Mouse (Mus musculus) kidney, postnatal 0 days (tissue): ENCODE results near the gene Pdss2. TPM values are rescaled to one million over a fixed set of nuclear protein-coding genes. Genes with fewer than 3 reads are reported as not detected.

Experiments
- ATAC-seq: fragments of 200-750 bp; cut with Nextera tagmentation; replicated peaks from 2 replicates; pipeline ENCODE4 v1.8.0; 2017; ENCODE audit warnings: low read depth, moderate number of reproducible peaks, moderate TSS enrichment, moderate library complexity; ENCODE audit not compliant: low FRiP score
- DNase-seq: peaks from one replicate; pipeline ENCODE4 v3.0.0-alpha.2; 2016; ENCODE audit warnings: low spot score
- H3K27ac ChIP-seq: fragments of 300-500 bp; sonication (generic); 2 replicates; pipeline ENCODE4 v1.5.1; 2014; ENCODE audit warnings: mild to moderate bottlenecking
- H3K27me3 ChIP-seq: fragments of 300-500 bp; sonication (generic); 2 replicates; pipeline ENCODE4 v1.6.1; 2014; ENCODE audit warnings: low read length, mixed read lengths; ENCODE audit not compliant: insufficient read depth
- H3K36me3 ChIP-seq: fragments of 300-500 bp; sonication (generic); 2 replicates; pipeline ENCODE4 v1.6.1; 2014; ENCODE audit warnings: low read length, mixed read lengths; ENCODE audit not compliant: insufficient read depth
- H3K4me1 ChIP-seq: fragments of 300-500 bp; sonication (generic); replicated peaks from 2 replicates; pipeline ENCODE4 v1.6.1; 2014; ENCODE audit warnings: antibody characterized with exemption, low read length, mixed read lengths; ENCODE audit not compliant: insufficient read depth
- H3K4me2 ChIP-seq: fragments of 300-500 bp; sonication (generic); 2 replicates; pipeline ENCODE4 v1.6.1; 2014; ENCODE audit warnings: mild to moderate bottlenecking, low read length, moderate library complexity, mixed read lengths
- H3K4me3 ChIP-seq: fragments of 300-500 bp; sonication (generic); replicated peaks from 2 replicates; pipeline ENCODE4 v1.5.1; 2014; ENCODE audit warnings: low read depth, low read length
- H3K9ac ChIP-seq: fragments of 300-500 bp; sonication (generic); 2 replicates; pipeline ENCODE4 v1.6.1; 2014; ENCODE audit warnings: low read depth, low read length
- H3K9me3 ChIP-seq: fragments of 300-500 bp; sonication (generic); replicated peaks from 2 replicates; pipeline ENCODE4 v1.6.1; 2016; ENCODE audit warnings: low read length, inconsistent platforms, mixed read lengths
- CTCF ChIP-seq: IDR thresholded peaks from 2 replicates; pipeline ENCODE4 v1.5.1; 2016; ENCODE audit warnings: antibody characterized with exemption, low read depth, mild to moderate bottlenecking, moderate library complexity
- WGBS: fragments of 180-500 bp; shearing (Covaris S2); extraction: QIAGEN DNeasy Blood & Tissue Kit; methylation state at CpG from one replicate; pipeline ENCODE4 v1.1.7; 2014; 5-methylcytosine and 5-hydroxymethylcytosine counted together
- polyA plus RNA-seq: library from polyadenylated mRNA; unstranded; fragments of >200 nt; fragmentation: Nextera tagmentation; extraction: Ambion mirVana; gene quantifications from 2 replicates; pipeline ENCODE4 v1.2.1, GENCODE M21; 2015

Pdss2 gene
- polyA plus RNA-seq, 1 experiment from 2014 or later: 13.7 TPM

GRCm38 (mm10) chr10:43384623-43385022 is 163.3 kb downstream of the Pdss2 start:
- no peaks in the 10 kb centered on the region for H3K4me1 ChIP-seq
- H3K9ac ChIP-seq: no peak overlapping the region
- DNase-seq: no peak
- no peak overlapping the region for H3K27ac ChIP-seq
- H3K27me3 ChIP-seq: no peaks in the 10 kb centered on the region
- H3K36me3 ChIP-seq: no peaks in the 10 kb centered on the region
- WGBS: 75% methylated on average over 5 of the region's 5 CpGs
- no peak for ATAC-seq
- no peak overlapping the region for H3K4me2 ChIP-seq
- no peak for TF ChIP-seq CTCF
- no peaks in the 10 kb centered on the region for H3K9me3 ChIP-seq
- no peak overlapping the region for H3K4me3 ChIP-seq

- no peak overlapping the region for H3K9ac ChIP-seq
- 95% methylated on average over 2 of the region's 2 CpGs for WGBS
- H3K36me3 ChIP-seq: no peaks in the 10 kb centered on the region
- no peaks in the 10 kb centered on the region for H3K27me3 ChIP-seq
- DNase-seq (no peak), ATAC-seq (no peak)
- no peaks in the 10 kb centered on the region for H3K9me3 ChIP-seq
- no peak overlapping the region for H3K27ac ChIP-seq
- H3K4me1 ChIP-seq: no peaks in the 10 kb centered on the region
- no peak overlapping the region for H3K4me2 ChIP-seq
- TF ChIP-seq CTCF: no peak
- no peak overlapping the region for H3K4me3 ChIP-seq
Measured at GRCm38 (mm10) chr10:43392921-43393320, 171.6 kb downstream of the Pdss2 start.

- DNase-seq: no peak
- no peak overlapping the region for H3K9ac ChIP-seq
Measured at GRCm38 (mm10) chr10:43393818-43394217, 172.5 kb downstream of the Pdss2 start.

GRCm38 (mm10) chr10:43395824-43396223 is 174.5 kb downstream of the Pdss2 start:
- DNase-seq: no peak
- no peak overlapping the region for H3K27ac ChIP-seq

More at GRCm38 (mm10) chr10:43393818-43394217, 172.5 kb downstream of the Pdss2 start:
- H3K27me3 ChIP-seq: no peaks in the 10 kb centered on the region
- no peaks in the 10 kb centered on the region for H3K4me1 ChIP-seq
- H3K4me3 ChIP-seq: no peak overlapping the region
- WGBS: 84% methylated on average over 6 of the region's 6 CpGs
- no peak for TF ChIP-seq CTCF
- H3K9me3 ChIP-seq: no peaks in the 10 kb centered on the region
- H3K36me3 ChIP-seq: no peaks in the 10 kb centered on the region
- ATAC-seq: no peak
- H3K4me2 ChIP-seq: no peak overlapping the region
- H3K27ac ChIP-seq: no peak overlapping the region

DNA sequence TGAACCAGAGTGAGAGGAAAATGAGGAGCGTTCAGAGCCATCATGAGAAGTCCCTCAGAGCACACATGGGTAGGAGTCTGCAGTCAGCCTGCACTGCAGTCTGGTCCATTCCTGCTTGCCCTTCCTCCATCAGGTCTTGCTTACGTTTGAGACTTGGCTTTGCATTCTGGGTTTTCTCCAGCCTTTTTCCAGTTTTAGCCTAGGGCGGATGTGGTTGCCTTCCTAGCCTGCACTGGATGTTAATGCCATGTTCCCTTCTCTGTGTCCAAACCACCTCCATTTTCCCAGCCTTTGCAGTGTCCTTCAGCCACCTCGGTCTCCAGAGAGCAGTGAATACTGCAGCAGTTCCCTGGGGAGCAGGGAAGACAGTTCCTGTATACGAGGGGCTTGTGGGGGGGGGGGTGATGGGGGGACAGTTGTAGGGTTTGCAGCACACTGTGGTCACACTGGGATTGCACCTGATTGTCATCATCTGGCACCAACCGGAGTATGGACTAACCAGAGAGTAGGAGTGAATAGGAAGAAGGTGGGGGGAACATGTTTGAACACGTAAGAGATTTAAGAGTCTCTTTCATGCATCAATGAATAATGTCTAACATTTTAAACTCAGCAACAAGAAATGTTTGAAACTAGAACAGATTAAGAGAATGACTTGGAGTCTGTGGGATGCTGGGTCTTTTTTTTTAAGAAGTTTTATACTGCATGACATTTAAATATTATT is 178.5 kb downstream of the Pdss2 start:
- Histone ChIP-seq H3K4me1 (no peaks in the 10 kb centered on the region), H3K9ac (no peak overlapping the region), H3K36me3 (no peaks in the 10 kb centered on the region), H3K27ac (no peak overlapping the region), H3K27me3 (no peaks in the 10 kb centered on the region), H3K4me2 (no peak overlapping the region), H3K9me3 (no peaks in the 10 kb centered on the region), H3K4me3 (no peak overlapping the region)
- ATAC-seq (no peak), DNase-seq (no peak)
- TF ChIP-seq CTCF: no peak
- WGBS: 71% methylated on average over 7 of the region's 7 CpGs

More at GRCm38 (mm10) chr10:43395824-43396223, 174.5 kb downstream of the Pdss2 start:
- no peak for ATAC-seq
- no peak overlapping the region for H3K4me3 ChIP-seq
- no peaks in the 10 kb centered on the region for H3K27me3 ChIP-seq
- no peaks in the 10 kb centered on the region for H3K4me1 ChIP-seq
- H3K9ac ChIP-seq: no peak overlapping the region
- H3K4me2 ChIP-seq: no peak overlapping the region
- 88% methylated on average over 4 of the region's 4 CpGs for whole genome bisulfite sequencing
- TF ChIP-seq CTCF: no peak
- H3K36me3 ChIP-seq: no peaks in the 10 kb centered on the region
- H3K9me3 ChIP-seq: no peaks in the 10 kb centered on the region

DNA sequence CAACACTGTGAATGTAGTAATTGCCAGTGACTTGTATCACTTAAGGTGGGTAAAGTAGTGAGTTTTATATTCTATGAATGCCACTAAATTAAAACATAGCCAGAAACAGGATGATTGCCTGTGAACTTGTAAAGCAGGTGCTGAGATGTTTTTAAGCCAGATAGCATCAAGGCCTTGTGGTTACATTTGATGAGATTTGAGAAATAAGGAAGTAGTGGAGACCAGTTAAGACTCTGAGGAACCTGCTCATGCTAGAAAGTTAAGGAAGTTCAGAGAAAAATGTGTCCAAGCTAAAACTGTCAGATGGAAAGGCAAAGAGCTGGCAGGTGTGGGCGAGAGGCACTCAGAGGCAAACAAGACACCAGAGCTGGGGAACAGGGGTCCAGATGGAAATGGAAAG is 184.8 kb downstream of the Pdss2 start:
- H3K4me1 ChIP-seq: no peaks in the 10 kb centered on the region
- ATAC-seq (no peak), DNase-seq (no peak)
- H3K9ac ChIP-seq: no peak overlapping the region
- no peak for TF ChIP-seq CTCF
- H3K27ac ChIP-seq: no peak overlapping the region
- H3K27me3 ChIP-seq: no peaks in the 10 kb centered on the region
- no peak overlapping the region for H3K4me2 ChIP-seq
- 88% methylated on average over 1 of the region's 1 CpGs for WGBS
- H3K36me3 ChIP-seq: no peaks in the 10 kb centered on the region
- H3K9me3 ChIP-seq: no peaks in the 10 kb centered on the region
- H3K4me3 ChIP-seq: no peak overlapping the region

- no peak overlapping the region for H3K27ac ChIP-seq
- ATAC-seq (no peak), DNase-seq (no peak)
- WGBS: 63% methylated on average over 12 of the region's 12 CpGs
- no peaks in the 10 kb centered on the region for H3K36me3 ChIP-seq
- H3K27me3 ChIP-seq: no peaks in the 10 kb centered on the region
- no peaks in the 10 kb centered on the region for H3K9me3 ChIP-seq
- H3K9ac ChIP-seq: no peak overlapping the region
- H3K4me1 ChIP-seq: no peaks in the 10 kb centered on the region
- no peak overlapping the region for H3K4me3 ChIP-seq
- no peak for TF ChIP-seq CTCF
- H3K4me2 ChIP-seq: no peak overlapping the region
Measured at GRCm38 (mm10) chr10:43406885-43407284, 185.6 kb downstream of the Pdss2 start.
